Mouse (Mus musculus): ENCODE measurements around the gene Khdc3. TPM values are rescaled to one million over a fixed set of nuclear protein-coding genes. Genes with fewer than 3 reads are reported as not detected.

Khdc3 gene
- total and polyA plus RNA-seq, 3 experiments = 0.17 to 0.86 (median 0.84) TPM

DNA sequence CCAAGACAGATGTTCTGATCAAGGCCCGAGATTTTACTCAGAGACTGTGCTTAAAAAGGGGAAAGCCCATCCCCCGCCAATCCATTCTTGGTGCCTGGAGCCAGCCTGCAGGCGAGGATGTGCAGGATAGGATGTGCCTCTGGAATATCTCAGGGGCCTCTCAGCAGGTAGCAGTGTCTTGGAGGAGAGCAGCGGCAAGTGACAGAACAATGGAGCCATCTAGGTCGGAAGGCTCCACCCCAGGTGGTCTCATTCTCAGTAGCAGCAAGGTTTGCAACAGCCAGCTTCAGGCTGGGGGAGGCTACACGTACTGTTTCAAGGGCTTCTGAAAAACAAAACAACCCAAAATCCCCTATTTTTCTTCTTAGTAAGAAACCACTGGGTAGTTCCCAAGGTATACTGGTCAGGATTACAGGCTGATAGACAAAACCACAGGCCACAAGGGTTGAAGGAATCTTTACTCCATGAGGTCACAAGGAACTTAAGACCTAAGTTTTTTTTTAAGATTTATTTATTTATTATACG is 21.8 kb upstream of the Khdc3 start:
- in situ Hi-C loops (cut with MboI; ENCODE audit: low pct_ligation_motif_present, low pct_unique_long_range_greater_than_20kb, low sequenced_read_pairs) (loop anchor here (25.0 kb wide), 1 partner anchor 318 kb away; no protein-coding TSS in a partner anchor), dilution Hi-C loops (cut with MboI; ENCODE audit: extremely low pct_ligation_motif_present, extremely low pct_unique_long_range_greater_than_20kb, low sequenced_read_pairs) (no loop called here)
- peaks cover 7 to 50% of the 10 kb centered on the region in 2 experiments for H3K36me3 ChIP-seq (replicated peaks in 1 of 2; ENCODE audit: control insufficient read depth in 1 of 2, insufficient read depth in 1 of 2, low read length in 1 of 2)
- H3K27me3 ChIP-seq (replicated peaks) = no peaks in the 10 kb centered on the region
- DNase-seq (ENCODE audit: extremely low read depth) = no peak
- peaks cover 5 to 31% of the 10 kb centered on the region in 2 experiments; a peak in 3 of 4 replicates for H3K4me1 ChIP-seq (ENCODE audit: control insufficient read depth in 1 of 2, insufficient read depth in 2 of 2)
- no peak overlapping the region for H3K27ac ChIP-seq (ENCODE audit: insufficient read depth, low read depth)
- no peaks in the 10 kb centered on the region for H3K9me3 ChIP-seq (replicated peaks; ENCODE audit: low read length)
- no peak overlapping the region for H3K4me2 ChIP-seq (ENCODE audit: insufficient read depth, low read depth, poor library complexity, severe bottlenecking)
- no peaks in the 10 kb centered on the region for H3K79me2 ChIP-seq (replicated peaks; ENCODE audit: control insufficient read depth, extremely low read depth, insufficient read depth, poor library complexity, severe bottlenecking)
- TF ChIP-seq RCOR1 (conservative IDR thresholded peaks at IDR 0.05; ENCODE audit: low read depth, low read length) (no peak), CTCF (conservative IDR thresholded peaks at IDR 0.05 in 1 of 2, IDR thresholded peaks at IDR 0.05 in 1 of 2; ENCODE audit: low read depth in 2 of 2, low read length in 2 of 2) (no peak), MEF2A (IDR thresholded peaks at IDR 0.05; ENCODE audit: borderline replicate concordance, low read depth, low read length) (no peak), MAFK (IDR thresholded peaks at IDR 0.05; ENCODE audit: insufficient replicate concordance, low read length) (no peak), ELF1 (IDR thresholded peaks at IDR 0.05; ENCODE audit: low read depth, low read length) (no peak), RAD21 (IDR thresholded peaks at IDR 0.05; ENCODE audit: low read depth, low read length) (no peak), KAT2A (IDR thresholded peaks at IDR 0.05; ENCODE audit: insufficient replicate concordance, low read length) (no peak), USF2 (conservative IDR thresholded peaks at IDR 0.05; ENCODE audit: low read depth, low read length) (no peak), SIN3A (IDR thresholded peaks at IDR 0.05; ENCODE audit: low read length) (no peak), TCF12 (IDR thresholded peaks at IDR 0.05; ENCODE audit: low read depth, low read length) (no peak), ETS1 (conservative IDR thresholded peaks at IDR 0.05; ENCODE audit: low read depth, low read length) (no peak), IRF4 (IDR thresholded peaks at IDR 0.05; ENCODE audit: low read depth, low read length) (no peak), GABPA (IDR thresholded peaks at IDR 0.05; ENCODE audit: insufficient replicate concordance, low read depth, low read length) (no peak), BHLHE40 (IDR thresholded peaks at IDR 0.05; ENCODE audit: low read depth, low read length) (no peak), CHD1 (IDR thresholded peaks at IDR 0.05; ENCODE audit: low read depth, low read length) (no peak), NELFE (IDR thresholded peaks at IDR 0.05; ENCODE audit: low read depth, low read length) (no peak), ZMIZ1 (IDR thresholded peaks at IDR 0.05; ENCODE audit: low read depth, low read length) (no peak), UBTF (IDR thresholded peaks at IDR 0.05; ENCODE audit: low read depth, low read length) (no peak), HCFC1 (IDR thresholded peaks at IDR 0.05; ENCODE audit: low read depth, low read length) (no peak), POLR2AphosphoS2 (IDR thresholded peaks at IDR 0.05; ENCODE audit: low read depth, low read length) (no peak)
- no peak overlapping the region for H3K4me3 ChIP-seq (replicated peaks in 1 of 3; ENCODE audit: low read depth in 2 of 3, low read length in 2 of 3, poor library complexity in 1 of 3)
- no peak overlapping the region for H3K9ac ChIP-seq (ENCODE audit: insufficient read depth, low read depth)
